ENCODE assay signal across 19 mouse cellular contexts in the genomic region with DNA sequence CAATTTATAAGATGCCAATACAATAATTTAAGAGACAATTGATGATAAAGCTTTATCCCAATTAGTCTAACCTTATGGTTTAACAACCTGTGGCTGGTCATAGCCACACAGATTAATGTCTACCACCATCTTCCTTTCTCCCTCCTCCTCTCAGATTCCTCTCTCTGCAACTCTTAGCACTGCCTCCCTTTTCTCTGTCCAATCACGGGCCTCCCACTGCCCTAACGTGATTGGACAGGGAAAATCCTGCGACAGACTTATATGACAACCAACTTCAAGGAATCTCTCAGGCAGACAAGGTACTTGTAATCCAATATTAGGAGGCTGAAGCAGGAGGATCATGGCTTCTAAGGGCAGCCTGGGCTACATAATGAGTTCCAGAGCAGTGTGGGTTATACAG.
"Had no signal": no experiment of that assay in that cellular context is flagged by ENCODE, and none has a peak within 500 bp of the region (broad histone marks: within the 10 kb centered on the region; RNA-seq: fewer than 3 reads in every experiment).

No protein-coding gene starts in this region.

- ATAC-seq: midbrain, embryonic 16.5 days had no signal

- H3K36me3 ChIP-seq: midbrain, embryonic 10.5 days; midbrain, embryonic 12.5 days; neural tube, embryonic 13.5 days; neural tube, embryonic 15.5 days had no signal

- H3K4me3 ChIP-seq: midbrain, embryonic 10.5 days; midbrain, embryonic 12.5 days; myocyte; neural tube, embryonic 13.5 days; neural tube, embryonic 15.5 days had no signal

- H3K27me3 ChIP-seq: midbrain, embryonic 12.5 days; neural tube, embryonic 13.5 days; neural tube, embryonic 15.5 days had no signal

- H3K4me2 ChIP-seq: lung, embryonic 14.5 days; midbrain, embryonic 12.5 days; neural tube, embryonic 13.5 days; neural tube, embryonic 15.5 days had no signal

- H3K9me3 ChIP-seq: midbrain, embryonic 10.5 days; midbrain, embryonic 12.5 days; neural tube, embryonic 13.5 days; neural tube, embryonic 15.5 days had no signal

- DNase-seq: lung, adult 18-20 months; lung, embryonic 14.5 days; lung, postnatal 10 days; lung, postnatal 4 days; midbrain, embryonic 14.5 days; retina, postnatal 1 day; right cerebral cortex, adult 18-20 months; right cerebral cortex, postnatal 25 days; right cerebral cortex, postnatal 4 days; spleen, adult 18-20 months; thymus, adult 18-20 months; thymus, postnatal 14 days; thymus, postnatal 4 days had no signal

- H3K27ac ChIP-seq: midbrain, embryonic 10.5 days; midbrain, embryonic 12.5 days; neural tube, embryonic 13.5 days; neural tube, embryonic 15.5 days had no signal

- H3K9ac ChIP-seq: lung, embryonic 14.5 days; midbrain, embryonic 12.5 days; neural tube, embryonic 13.5 days; neural tube, embryonic 15.5 days had no signal
